Mouse (Mus musculus): ENCODE results near the gene Snx9.

Gene Snx9

GRCm38 (mm10) chr17:5970298-5970821 is 129.2 kb downstream of the Snx9 start:
- no peak for DNase-seq (ENCODE audit: low spot score)

DNA sequence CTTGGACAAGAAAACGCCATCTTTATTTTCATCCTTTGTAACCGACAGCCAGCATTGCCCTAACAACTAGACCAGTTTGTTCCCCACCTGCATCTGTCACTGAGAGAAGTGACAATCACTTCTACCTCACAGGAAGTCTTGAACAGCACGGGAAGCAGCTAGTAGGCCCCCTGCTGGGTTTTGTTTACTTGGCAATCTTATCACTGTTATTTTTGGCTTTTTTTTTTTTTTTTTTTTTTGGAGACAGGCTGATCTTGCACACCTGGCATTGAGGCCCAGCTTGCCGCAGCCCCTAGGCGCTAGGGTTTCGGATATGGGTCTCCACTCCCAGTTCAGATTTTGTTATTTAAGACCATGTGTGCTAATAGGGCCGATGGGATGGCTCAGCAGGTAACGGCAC is 132.4 kb downstream of the Snx9 start:
- DNase-seq (ENCODE audit: low spot score) = no peak

DNA sequence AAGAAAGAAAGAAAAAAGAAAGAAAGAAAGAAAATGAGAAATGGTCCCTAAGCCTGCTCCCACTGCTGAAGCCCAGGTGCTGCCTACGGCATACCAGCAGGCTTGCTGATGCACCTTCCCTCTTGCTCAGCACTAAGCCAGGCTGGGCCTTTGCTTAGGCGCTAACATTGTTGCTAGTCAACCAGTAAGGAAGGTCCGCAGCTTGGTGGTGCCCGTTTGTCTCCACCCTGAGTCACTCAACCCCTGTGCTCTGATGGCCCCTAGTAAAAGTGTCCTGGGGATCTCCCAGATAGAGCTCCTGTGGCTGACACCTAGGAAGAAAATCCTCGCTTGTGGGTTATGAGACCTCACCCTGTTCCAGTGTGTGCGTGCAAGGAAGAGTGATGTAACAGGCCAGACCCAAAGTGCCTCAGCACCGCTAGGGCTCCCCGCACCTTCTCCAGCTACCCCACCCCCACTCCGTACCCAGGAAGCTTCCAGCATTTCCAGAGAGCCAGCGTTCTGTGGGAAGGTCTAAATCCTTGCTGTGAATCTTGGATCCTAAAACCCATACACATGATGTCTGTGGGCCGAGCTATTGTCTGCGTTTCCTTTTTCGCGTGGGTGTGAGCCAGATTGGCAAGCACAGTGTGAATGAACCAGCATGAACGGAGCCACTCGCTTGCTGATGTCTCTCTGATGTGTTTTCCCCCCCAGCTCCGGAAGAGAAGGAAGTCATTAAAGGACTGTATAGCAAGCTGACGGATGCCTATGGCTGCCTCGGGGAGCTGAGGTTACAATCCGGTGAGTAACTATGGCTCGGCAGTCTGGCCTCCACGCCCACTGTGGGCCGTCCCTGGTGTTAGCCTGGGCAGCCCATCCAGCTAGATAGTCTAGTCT is 134.2 kb downstream of the Snx9 start:
- no peak for DNase-seq (ENCODE audit: low spot score)

DNA sequence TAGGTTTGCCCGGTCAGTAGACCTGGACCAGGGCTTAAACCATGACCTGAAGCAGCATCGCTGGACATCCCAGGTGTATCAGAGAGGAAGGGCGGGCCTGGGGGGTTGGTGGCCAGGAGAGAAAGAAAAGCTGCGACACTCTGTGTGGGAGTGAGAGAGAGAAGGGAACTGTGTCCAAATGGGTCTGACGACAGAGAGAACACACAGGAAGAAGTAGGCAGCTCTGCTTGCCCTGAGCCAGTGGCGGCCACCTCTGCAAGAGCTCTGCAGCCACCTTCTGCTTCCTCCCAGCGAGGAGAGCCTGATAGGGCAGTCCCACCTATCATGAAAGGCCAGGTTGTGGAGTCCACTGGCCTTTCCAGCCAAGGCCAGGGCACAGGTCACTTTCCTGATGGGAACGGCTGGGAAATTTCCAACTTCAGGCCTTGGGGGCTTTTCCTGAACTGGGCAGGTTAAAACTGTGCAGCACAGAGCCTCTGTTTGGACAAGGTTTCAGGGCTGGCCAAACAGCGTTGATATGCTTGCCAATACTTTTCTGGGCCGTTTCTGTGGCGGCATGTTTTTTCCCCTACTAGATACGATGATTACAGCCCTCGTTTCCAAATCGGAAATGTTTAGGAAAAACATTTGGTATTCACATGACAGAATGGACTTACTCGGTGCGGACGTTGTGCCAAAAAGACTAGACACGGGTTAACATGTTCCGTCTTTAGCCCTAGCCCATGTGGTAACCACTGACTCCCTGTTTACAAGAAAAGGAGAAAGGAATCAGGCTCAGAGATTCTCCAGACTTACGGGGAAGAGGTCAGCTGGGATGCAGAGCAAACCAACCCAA is 135.3 kb downstream of the Snx9 start:
- DNase-seq (ENCODE audit: low spot score) = no peak

DNA sequence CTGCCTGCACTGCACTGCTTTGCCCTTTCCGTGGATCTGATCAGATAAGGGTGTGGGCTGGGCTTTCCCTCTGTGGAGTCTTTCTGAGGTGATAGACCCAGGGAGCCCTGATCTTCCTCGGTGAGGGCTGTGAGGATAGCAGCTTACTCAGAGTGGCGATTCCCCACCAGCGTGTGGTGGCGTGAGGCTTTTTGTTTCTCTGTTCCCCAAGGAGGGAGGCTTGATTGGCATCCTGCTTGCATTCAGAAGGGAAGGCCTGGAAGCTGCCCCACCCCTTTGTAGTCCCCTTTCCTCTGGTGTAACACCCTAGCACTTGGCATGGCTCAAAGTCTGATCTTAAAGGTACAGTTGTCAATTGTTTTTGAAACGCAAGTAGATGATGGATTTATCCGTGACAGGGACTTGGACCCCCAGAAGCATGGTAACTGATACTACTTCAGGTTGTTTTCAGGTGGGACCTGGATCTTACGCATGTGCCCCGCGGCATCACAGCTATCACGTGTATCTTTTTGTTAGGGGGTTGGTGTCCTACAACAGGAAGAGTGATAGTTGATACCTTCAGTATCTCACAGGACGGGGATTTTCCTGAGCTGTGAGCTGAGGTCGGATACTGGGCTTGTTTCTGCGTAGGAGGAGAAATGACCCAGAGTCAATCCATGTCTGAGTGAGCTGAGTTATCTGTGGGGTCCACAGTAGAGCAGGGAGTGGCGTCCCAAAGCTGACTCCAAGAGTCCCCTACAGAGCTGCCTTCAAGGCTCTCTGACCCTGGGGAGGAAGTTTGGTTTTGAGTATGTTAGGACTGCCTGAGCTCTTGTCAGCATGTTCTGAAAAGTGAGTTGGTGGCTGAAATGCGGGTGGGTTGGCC is 136.2 kb downstream of the Snx9 start:
- no peak for DNase-seq (ENCODE audit: low spot score)

- DNase-seq (ENCODE audit: low spot score) = no peak
Measured at GRCm38 (mm10) chr17:5977921-5978504, 136.9 kb downstream of the Snx9 start.

- DNase-seq (ENCODE audit: low spot score) = no peak
Measured at GRCm38 (mm10) chr17:5978505-5979077, 137.5 kb downstream of the Snx9 start.

DNA sequence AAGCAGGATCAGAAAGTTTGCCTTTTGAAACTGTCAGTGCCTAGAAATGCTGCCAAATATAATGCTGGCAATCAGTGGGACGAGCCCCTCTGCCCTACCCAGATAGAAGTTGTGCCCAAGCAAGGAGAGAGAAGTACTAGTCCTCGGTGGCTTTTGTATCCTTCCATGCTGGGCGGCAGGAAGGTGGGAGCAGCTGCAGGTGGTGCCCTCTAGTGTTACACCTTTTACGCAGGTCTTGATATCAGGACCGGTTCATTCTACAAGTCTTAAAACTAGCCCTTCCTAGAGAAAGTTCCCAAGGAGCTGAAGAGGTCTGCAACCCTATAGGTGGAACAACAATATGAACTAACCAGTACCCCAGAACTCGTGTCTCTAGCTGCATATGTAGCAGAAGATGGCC is 139.7 kb downstream of the Snx9 start:
- DNase-seq (ENCODE audit: low spot score) = no peak
